Mouse (Mus musculus) layer of hippocampus, adult 8-10 months (tissue): ENCODE measurements around the gene Ccp110. TPM values are rescaled to one million over a fixed set of nuclear protein-coding genes. Genes with fewer than 3 reads are reported as not detected.

Experiments
- DNase-seq, 2 experiments: peaks; one replicate each; pipeline ENCODE4 v3.0.0; 2022; ENCODE audit warnings: low spot score in 2 of 2
- total RNA-seq, 4 experiments: library from RNA; stranded (reverse); gene quantifications; 2 replicates each; pipeline ENCODE4 v1.2.4; 2022

Ccp110 gene
- total RNA-seq, 4 experiments from 2014 or later = 44.1 to 54.8 (median 47.9) TPM

DNA sequence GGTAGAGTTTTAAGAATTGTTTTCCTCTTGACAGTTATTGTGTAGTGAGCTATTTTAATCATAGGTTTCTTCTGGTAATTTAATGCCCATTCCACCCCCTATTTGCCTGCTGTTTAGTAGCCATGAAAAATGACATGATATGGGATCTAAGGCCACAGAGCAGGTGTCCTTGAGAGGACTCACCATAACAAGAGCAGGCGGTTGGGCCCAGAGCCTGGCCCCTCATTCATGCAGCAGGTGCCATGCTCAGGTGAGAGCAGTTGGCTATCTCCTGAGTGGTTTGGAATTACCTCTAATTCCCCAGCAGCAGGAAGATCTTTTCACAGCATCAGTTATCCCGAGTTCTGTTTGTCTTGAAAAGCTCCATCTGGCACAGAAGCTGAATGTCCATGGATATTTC lies 13.1 kb downstream of the Ccp110 start:
- DNase-seq = no peak

DNA sequence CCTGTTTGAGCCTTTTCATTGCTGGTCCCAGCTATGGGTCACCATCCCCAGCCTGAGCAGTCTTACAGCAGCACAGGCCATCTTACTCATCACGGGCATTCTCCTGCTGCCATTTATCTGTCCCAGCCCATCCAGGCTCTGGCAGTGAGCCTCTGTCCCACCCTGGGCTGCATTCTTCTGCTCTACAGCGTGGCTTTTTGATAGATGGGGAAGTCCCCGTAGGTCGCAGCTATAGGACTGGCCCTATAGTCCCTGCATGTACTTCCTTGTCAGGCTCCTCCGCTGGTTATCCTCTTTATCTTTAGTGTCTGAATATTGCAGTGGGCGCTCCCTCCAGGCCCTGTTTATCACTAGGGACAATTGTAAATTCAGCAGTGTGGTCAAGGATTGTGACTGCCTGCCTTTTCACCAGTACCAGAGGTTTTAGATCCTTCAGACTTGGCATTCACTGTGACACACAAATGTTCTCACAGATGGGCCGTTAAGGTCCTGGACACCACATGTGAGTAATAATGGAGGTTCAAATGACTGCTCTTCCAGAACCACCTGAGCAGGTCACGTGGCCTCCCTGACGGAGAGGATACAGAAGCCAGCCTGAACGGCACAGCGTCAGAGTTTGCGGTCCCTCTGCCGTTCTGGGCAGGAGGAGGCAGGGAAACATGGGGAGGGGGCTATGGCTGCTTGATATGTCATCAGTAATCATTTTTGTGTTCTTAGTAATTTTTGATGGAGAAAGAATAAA lies 16.7 kb downstream of the Ccp110 start:
- DNase-seq = no peak

DNA sequence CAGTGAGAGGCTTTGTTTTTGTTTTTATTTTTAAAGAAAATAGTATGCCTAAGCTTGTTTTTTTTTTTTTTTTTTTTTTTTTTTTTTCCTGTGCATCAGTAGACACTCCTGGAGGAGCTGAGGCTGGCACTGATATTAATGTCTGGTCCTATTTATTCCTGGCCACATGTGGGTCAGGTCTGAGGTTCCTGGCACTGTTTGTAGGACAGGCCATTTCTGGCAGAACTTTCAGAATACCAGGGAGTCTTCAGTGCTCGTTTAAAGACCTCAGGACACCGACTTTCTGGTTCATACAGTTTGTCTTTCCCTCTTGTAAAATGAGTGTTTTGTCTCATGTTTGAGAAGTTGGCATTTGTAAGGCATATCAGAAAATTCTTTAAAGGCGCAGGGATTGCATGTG lies 19.4 kb downstream of the Ccp110 start:
- no peak for DNase-seq

DNA sequence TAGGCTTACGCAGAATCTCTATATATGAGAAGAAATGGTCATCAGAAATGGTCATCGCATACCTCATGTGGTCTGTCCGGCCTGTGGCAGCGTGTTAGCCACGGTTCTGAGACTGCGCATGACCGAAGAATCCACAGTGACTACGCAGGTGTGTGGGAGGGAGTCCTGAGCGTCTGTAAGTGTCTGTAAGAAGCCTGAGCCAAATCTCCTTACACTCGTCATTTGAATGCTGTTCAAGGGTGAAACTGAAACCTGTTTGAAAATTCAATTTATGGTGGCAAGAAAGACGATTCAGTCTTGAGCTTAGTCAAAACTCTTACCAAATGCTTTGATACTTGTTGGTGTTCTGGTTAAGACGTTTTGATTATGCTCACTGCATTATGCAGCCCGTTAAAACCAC lies 20.9 kb downstream of the Ccp110 start:
- DNase-seq = no peak

DNA sequence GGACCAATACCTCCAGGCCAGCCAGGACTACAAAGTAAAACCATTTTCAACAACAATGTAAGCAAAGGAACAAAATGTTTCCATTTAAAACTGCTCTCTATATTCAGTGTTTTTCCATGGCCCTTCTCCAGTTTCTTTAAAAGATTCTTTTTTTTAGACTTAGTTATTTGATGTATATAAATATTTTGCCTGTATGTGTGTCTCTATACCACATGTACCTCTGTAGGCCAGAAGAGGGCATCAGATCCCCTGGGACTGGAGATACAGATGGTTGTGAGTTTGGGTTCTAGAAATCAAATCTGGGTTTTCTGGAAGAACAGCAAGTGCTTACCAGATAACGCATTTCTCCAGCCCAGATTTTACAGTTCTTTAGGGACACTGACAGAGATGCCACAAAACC lies 26.4 kb downstream of the Ccp110 start:
- no peak for DNase-seq

DNA sequence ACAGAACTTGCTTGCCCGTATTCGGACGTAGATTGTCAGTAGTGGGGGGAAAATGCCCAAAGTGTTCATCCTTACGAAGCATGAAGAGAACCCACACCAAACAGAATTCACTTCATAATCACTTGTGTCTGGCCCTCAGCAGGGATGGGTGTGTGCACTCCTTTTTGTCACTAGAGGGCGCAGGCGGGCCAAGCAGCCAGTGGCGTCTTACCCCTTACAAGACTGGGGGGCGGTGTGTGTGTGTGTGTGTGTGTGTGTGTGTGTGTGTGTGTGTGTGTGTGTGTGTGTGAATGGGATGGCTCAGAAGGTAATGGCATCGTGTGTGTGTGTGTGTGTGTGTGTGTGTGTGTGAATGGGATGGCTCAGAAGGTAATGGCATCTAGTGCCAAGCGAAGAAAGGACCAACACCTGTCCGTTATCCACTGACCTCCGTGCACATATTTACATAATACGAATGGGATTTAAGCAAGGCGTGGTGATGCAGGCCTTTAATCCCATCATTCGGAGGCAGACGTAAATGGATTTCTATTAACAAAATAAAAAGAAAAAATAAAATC lies 27.7 kb downstream of the Ccp110 start, which contains the start of gene Vps35l:
TSS of gene Vps35l (plus strand) at position 252 of the 557 bp plus-strand sequence.
- DNase-seq = peak; percentile 75 to 81

DNA sequence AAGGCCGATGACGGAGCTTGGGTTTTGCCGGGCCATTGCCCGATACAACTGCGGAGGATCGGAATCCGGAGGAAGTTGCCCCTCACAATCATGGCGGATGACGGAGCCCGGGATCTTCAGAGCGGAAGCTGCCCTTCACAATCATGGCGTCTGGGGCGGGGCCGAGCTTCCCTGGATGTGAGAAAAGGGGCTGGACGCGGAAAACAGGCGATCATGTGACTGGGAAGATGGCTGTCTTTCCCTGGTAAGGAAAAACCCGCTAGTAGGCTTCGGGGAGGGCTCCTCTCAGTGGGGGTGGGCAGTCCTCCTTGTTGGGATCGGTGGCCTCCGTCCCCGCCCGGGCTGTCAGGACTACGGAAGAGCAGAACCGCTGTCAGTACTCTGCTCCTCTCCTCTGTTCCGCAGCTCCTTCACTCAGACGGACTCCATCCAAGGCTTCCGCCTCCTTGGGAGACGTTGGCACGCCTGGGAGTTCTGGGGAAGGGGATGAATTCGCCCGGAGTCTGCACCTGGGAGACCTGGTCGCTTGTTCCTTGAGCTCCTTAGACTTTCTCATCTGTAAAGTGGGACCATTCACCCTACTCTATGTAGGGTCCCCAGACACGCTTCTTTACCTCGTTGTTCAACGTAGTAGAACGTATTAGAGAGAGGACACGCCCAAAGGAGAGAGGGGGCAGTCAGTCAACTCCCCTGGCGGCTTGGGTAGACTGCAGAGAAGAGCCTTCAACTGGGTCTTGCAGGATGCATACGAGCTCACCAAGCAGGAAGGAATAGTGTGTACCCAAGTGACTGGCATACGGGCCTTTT lies 28.4 kb downstream of the Ccp110 start:
- DNase-seq = peak; percentile 93 to 95

DNA sequence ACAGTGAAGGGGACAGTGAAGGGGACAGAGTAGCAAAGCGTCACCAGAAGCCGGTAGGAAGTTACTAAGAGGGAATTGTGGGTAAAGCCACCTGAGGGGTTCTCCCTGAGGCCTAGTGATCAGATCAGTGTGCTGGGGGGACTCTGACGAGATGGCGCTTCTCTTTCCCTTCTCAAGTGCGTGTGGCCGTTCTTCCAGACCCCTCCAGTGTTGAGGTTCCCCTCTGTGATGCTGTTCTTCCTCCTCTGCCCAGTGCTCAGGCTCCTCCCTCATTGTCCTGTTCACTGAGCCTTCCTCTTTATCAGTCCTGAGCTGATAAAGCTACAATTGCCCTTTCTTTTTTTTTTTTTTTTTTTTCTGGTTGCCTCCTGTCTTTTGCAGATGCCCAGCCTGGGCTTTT lies 29.9 kb downstream of the Ccp110 start:
- no peak for DNase-seq

DNA sequence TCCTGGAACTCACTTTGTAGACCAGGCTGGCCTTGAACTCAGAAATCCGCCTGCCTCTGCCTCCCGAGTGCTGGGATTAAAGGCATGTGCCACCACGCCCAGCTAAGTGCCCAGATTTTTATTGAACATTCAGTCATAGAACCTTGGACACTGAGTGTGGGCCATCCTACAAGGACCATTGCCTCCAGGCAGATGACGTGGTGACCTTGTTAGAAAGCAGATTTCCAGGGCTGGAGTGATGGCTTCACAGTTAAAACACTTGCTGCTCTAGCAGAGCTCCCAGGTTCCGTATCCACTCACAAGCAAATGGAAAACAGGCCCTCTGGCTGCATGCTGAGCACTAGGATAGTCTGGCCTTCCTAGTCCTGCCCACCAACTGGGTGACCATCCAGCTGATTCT lies 32.4 kb downstream of the Ccp110 start:
- no peak for DNase-seq

DNA sequence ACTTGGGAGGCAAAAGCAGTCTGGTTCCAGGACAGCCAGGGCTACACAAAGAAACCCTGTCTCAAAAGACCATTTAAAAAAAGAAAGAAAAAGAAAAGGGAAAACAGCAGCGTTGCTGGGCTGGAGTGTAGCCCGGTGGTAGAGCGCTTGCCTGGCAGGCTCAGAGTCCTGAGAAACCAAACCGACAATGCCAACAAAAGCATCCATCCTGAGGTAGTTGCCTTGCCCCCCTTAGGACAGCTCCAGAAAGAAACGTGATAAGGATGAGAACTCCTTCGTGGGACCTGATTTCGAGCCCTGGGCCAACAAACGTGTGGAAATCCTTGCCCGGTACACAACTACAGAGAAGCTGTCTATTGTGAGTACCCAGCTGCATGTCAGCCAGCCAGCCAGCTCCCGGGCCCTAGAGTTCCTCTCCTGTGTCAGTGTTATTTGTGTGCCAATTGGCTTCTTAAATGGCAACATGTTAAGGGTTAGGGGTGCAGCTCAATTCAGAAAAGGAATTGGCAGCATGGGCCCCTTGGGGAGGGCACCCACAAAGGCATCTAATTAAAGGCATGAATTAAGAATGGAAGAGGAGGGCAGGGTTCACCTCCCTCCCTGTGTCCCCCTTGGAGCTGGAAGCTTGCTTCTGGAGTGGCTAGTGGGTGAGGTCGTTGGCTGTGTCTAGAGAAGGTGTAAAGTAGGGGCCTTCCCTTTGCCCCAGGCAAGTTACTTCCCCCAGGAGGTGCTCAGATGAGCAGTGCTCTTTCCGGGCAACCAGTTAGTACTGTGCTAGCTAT lies 35.7 kb downstream of the Ccp110 start:
- DNase-seq = peak; percentile 57 to 59

DNA sequence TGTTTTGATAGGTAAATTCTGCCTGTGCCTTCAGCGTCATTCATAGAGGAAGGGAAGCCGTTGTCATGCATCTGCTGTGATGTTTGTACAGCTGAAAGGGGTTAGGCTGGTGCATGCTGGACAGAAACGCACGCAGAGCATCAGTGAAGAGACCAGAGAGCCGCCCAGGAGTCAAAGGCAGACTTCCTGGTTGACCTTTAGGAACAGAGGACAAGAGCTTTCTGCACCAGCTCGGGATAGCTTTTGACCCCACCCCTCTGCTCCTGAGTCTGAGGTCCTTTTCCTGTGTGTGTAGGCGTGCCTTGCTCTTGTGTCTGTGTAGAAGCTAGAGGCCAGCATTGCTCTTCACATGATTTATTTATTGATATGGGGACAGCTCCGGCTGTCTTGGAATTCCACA lies 37.4 kb downstream of the Ccp110 start:
- DNase-seq = no peak

DNA sequence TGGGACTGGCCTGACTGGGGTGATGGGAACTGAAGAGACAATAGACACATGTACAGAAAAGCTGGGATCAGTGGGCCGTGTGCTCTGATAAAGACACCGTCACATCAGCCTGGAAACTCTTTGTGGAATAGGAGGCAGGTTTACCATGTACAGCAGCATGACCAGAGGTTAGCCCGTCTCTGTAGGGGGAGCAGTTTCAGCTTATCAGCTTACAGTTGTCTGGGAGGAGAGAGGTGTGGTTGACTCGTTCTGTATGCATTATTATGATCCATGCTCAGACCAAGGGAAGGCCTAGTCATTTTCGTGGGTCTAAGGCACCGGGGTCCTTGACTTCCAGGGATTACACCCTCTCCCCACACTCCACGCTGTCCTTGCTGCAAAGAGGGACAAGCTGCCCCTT lies 39.3 kb downstream of the Ccp110 start:
- DNase-seq = no peak

DNA sequence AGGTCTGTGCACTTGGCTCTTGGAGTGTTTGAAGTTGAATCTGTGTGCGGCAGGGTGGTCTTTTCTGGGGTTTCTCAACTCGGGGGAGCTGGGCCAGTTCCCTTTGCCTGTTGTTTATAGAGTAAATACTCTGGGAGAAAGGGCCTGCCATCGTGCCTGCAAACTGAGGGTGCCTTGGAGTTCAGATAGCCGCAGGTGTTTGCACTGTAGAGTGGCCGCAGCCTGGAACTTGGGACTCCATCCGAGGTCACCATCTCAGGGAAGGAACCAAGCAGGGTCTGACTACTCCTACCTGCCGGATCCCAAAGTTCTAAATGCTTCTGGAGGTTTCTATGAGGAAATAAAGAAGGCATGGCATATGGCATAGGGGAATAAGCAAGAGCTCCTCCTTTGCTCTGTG lies 43.4 kb downstream of the Ccp110 start:
- no peak for DNase-seq

DNA sequence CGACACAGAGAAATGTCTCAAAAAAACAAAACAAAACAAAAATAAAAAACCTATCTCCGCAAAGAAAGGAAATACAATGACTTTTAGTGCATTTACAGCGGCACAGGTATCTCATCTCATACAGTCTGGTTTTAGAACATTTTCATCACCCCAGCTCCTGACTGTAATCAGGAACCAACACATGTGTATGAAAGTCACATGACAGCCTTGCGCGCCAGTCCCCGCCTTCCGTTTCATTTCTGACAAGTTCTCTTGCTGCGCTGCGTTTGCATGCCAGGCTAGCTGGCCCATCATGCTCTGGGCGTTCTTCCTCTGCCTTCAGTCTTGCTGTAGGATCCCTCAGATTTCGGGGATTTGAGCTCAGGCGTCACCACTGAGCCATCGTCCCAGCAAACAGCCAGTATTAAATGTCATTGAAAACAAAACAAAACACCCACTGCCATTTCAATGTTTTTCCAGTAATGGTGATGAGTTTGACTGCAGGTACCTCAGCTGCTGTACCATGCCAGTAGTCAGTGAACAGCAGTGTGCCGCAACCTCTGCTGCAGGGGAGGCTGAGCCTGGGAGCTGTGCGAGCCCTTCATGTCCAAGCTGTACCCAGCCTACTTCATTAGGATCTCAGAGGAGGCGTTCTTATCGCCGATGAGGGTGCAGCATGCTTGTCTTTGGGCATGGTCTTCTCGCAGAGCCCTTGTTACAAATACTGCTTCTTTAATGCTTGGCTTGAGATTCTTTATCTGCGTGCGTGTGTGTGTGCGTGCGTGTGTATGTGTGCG lies 44.3 kb downstream of the Ccp110 start:
- no peak for DNase-seq

DNA sequence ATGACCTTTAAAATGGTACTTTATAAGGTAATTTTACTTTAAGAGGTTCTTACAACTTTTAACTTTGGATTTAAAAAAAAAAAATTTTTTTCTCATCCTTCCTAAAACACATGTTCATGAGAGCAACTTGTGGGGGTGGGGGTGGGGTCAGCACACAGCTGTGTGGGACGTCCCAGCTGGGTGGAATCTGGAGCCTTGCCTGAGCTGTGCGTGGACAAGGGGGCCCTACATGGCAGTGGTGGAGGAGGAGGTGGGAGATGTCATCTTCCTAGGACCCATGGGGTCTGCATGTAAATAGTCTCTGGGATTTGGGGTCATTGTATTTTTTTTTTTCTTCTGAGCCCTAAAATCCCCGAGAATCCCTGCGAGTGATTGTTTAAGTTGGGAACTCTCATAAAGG lies 46.0 kb downstream of the Ccp110 start:
- no peak for DNase-seq

DNA sequence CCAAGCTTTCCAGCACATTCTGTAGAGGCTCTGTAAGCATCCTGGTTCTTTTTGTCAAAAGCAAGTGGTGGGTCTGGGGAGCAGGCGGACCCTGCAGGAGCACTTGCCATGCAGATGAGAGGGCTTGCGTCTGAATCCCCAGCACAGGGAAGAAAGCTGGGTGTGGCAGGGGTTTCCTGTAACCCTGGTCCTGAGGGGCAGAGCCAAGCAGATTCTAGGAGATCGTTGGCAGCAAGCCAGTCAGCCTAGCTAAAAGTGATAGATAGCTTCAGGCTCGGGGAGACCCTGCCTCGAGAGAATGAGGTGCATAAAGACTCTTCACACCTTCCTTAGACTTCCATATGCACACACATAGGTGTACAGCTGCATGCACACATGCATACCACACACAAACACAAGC lies 47.0 kb downstream of the Ccp110 start:
- DNase-seq = no peak

DNA sequence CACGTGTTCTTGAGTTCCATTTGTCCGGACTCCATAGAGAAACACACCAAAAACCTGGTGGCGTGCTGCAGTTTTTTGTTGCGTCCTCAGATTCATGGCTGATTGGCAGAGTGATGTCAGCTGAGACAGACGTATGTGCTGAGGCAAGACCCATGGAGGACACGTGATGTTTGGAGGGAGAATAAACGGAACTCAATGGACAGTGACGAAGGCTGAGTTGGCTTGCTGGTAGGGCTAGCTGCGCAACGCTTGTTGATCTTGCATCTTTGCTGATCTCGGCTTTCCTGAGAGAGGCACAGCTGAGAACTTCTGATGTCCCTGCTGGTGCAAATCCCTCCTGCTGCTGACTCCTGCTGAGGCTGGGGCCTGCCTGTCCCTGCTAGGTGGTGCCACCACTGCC lies 51.6 kb downstream of the Ccp110 start:
- no peak for DNase-seq

DNA sequence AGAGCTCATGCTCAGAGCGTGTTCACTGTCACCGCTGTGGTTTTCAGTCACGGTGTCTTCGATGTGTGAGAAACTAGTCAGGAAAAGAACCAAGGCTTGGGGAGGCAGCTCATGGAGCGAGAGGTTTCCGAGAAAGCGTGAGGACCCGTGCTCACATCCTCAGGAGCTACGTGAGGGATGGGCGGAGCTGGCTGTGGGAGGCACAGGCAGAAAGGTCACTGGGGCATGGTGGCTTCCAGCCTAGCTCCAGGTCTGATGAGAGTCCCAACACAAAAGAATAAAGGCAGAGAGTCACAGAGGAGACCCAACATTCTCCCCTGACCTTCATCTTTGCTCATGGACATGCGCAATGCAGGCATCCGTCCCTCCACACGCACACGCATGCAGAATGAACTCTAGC lies 52.4 kb downstream of the Ccp110 start:
- DNase-seq = no peak

DNA sequence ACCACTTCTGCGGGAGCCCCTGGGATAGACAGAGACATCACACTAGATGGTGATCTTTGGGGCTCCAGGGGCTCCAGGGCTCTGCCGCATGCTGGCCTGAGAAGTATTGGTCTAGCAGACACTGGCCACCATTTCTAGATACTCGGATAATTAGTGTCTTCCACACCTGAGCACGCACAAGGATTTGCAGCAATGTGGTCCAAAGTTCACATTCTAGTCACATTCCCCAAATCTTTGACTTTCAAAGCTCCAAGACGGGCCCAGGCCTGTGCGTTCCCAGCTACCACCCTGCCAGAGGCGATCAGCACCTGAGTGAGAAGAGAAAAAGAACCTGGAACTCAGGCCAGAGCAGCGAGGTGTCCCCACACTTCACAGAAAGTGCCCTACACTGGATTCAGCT lies 53.3 kb downstream of the Ccp110 start:
- DNase-seq = no peak

DNA sequence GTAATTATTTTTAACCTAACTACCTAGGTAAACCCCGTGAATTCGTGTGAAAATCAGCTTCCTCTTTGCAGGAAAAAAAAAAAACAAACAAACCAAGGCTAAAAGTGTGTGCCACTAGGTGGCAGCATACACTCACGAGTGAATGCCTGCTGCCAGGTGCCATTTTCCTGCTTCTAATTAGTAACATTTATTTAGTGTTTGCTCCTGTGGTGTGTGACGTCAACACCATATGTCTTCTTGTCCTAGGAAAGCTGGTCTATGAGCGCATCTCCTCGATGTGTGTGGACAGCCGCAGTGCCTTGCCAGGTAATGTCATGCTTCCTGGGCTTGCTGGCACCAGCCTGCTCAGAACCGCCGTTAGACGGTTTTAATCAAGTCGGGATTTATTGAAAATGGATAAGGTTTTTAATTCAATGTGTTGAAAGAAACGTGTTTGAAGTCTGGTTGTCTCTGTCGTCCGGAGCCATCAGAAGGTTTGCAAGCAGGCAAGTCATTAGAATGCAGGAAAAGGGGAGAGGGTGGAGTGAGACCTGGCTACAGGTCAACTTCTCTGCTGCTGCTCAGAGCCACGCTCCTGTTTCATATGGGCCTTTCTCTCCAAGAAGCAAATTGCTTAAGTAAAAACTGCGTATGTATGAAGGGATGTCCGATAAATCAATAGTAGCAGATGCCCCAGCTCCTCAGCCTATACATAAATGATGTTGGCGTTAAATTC lies 53.9 kb downstream of the Ccp110 start:
- peak; percentile 66 to 77 for DNase-seq
